Mouse (Mus musculus): Measurements from ENCODE around the gene Fbn1. TPM values are rescaled to one million over a fixed set of nuclear protein-coding genes. Genes with fewer than 3 reads are reported as not detected.

The Fbn1 gene
- polyA plus RNA-seq, 1 experiment = 21.4 TPM

DNA sequence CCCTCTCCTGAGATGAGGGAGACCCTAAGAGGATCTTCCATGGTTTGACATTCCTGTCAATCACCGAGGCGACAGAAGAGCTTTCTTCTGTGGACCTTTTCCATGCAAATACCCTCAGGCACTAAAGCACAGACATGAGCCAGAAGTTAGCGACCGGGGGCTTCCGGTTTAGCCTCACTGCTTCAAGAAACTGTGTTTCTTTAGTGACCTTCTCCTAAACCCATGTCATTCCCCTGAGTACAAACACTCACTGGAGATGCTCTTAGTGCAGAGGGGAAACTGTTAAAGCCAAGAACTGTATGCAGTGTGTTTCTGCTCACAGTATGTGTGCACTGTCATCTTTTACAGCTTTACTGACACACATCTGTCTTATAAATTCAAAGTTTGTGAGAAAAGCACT, 131.9 kb downstream of the Fbn1 start:
- Histone ChIP-seq H3K4me1 (ENCODE audit: control insufficient read depth, insufficient read depth, insufficient read length, low read length) (no peaks in the 10 kb centered on the region), H3K27ac (replicated peaks; ENCODE audit: low read depth, low read length) (no peak overlapping the region), H3K4me3 (ENCODE audit: insufficient read depth, low read depth, low read length) (no peak overlapping the region)

DNA sequence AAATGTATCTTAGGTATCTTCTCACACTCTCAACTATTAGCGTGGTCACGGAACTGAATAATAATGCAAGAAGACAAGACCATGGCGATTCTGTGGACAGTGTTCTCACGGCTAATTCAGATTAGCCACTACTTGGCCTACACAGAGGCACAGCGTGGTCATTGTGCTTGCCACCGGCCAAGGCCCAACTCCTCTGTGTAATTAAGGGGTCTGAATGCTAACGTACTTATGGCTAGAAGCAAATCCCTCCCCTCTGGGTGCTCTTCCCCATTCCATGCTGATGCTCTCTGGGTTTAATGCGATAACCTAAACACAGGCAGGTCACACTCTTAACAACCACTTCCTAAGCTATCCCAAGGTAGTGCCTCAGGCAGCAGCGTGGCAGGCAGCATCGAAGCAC, 132.5 kb downstream of the Fbn1 start:
- Histone ChIP-seq H3K27ac (replicated peaks; ENCODE audit: low read depth, low read length) (no peak overlapping the region), H3K4me3 (ENCODE audit: insufficient read depth, low read depth, low read length) (no peak overlapping the region), H3K4me1 (ENCODE audit: control insufficient read depth, insufficient read depth, insufficient read length, low read length) (no peaks in the 10 kb centered on the region)

DNA sequence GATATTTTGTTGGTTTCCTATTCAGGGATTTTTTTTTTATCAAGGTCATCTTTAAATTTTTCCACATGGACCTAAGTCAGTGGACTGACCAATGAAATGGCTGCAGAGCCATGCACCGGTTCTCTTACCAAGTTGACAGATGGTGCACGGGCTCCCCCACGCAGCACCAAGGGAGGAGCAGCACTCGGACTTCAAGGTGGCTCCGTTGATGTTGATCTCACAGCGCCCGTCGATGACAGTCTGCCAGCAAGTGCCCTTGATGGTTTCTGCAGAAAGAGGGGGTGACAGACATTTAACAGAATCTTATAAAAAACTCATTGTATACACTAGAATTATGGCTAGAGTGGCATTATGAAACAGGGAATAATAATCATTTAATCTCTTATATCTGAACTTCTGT, 138.1 kb downstream of the Fbn1 start:
- Histone ChIP-seq H3K27ac (replicated peaks; ENCODE audit: low read depth, low read length) (no peak overlapping the region), H3K4me3 (ENCODE audit: insufficient read depth, low read depth, low read length) (no peak overlapping the region), H3K4me1 (ENCODE audit: control insufficient read depth, insufficient read depth, insufficient read length, low read length) (no peaks in the 10 kb centered on the region)

DNA sequence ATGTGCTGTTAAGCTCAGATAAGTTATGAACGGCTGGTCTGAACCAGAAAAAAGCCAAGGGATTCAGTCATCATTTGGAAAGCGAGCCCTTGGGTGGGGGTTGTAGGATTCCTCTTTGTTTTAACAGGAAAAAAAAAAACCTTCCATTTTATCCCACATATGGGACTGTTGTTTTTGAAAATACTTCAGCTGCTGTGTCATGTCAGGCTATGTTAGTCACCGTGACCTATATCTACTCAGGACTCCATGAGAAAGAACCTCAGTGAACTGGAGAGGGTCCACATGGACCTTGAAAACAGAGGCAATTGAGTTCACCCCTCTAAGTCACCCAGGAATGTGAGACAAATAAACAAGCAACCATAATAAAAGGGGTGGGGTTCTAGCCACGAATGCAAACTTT, 139.2 kb downstream of the Fbn1 start:
- no peak overlapping the region for H3K4me3 ChIP-seq (ENCODE audit: insufficient read depth, low read depth, low read length)
- H3K27ac ChIP-seq (replicated peaks; ENCODE audit: low read depth, low read length) = no peak overlapping the region
- no peaks in the 10 kb centered on the region for H3K4me1 ChIP-seq (ENCODE audit: control insufficient read depth, insufficient read depth, insufficient read length, low read length)

DNA sequence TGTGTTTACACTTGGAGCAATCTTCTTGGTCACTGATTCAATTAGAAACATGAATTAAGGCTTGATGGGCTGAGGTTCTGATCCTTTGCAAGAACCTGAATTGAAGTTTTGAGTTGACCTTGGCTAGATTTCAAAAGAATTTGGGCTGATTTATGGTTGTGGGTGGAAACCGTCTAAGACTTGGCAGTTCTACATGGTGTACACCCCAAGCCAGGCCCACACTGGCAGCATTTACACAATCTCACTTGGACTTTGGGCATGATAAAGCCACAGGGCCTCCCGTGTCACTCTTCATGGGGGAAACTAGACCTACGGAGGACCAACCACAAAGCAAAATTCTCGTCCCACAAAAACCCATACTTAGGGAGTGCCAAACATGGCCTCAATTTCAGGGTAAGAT, 146.1 kb downstream of the Fbn1 start:
- Histone ChIP-seq H3K27ac (replicated peaks; ENCODE audit: low read depth, low read length) (no peak overlapping the region), H3K4me3 (ENCODE audit: insufficient read depth, low read depth, low read length) (no peak overlapping the region), H3K4me1 (ENCODE audit: control insufficient read depth, insufficient read depth, insufficient read length, low read length) (no peaks in the 10 kb centered on the region)

DNA sequence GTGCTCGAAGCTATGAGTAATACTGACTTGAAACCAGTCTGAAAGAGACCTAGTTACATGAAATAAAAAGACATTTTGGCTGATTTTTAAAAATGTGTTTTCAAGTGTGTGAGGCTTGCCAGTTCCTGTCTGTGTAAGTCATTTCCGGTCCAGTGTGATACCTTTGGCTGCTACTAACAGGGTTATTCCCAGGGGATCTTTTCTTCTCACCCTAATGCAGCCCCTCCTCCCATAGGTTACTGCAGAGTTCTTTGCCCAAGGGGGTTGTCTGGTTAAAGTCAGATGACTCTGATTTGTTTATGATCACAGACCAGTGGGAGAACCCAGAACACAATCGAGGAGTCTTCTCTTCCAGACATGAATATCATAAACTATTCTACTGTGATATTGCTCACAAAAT, 151.3 kb downstream of the Fbn1 start:
- H3K27ac ChIP-seq (replicated peaks; ENCODE audit: low read depth, low read length) = peak overlapping the region; percentile 32; the same call in 1 of the 2 replicates
- H3K4me1 ChIP-seq (ENCODE audit: control insufficient read depth, insufficient read depth, insufficient read length, low read length) = peaks cover 3% of the 10 kb centered on the region
- no peak overlapping the region for H3K4me3 ChIP-seq (ENCODE audit: insufficient read depth, low read depth, low read length)

DNA sequence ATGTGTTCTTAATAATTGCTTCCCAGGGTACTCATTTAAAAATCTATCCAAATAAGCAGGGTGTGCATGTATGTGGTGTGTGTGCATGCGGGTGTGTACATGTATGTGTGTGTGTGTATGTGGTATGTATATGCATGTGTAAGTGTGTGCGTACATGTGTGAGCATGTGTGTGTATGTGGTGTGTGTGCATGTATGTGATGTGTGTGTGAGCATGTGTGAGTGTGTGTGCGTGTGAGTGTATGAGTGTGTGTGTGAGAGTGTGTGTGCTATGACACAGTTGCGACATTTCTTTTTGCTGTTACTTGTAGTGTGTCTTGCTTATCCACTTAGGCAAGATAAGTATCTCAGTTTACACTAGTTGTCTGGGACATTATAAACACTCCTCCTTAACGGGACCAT, 151.7 kb downstream of the Fbn1 start:
- Histone ChIP-seq H3K4me3 (ENCODE audit: insufficient read depth, low read depth, low read length) (no peak overlapping the region), H3K27ac (replicated peaks; ENCODE audit: low read depth, low read length) (peak overlapping the region; percentile 32), H3K4me1 (ENCODE audit: control insufficient read depth, insufficient read depth, insufficient read length, low read length) (peaks cover 3% of the 10 kb centered on the region)

DNA sequence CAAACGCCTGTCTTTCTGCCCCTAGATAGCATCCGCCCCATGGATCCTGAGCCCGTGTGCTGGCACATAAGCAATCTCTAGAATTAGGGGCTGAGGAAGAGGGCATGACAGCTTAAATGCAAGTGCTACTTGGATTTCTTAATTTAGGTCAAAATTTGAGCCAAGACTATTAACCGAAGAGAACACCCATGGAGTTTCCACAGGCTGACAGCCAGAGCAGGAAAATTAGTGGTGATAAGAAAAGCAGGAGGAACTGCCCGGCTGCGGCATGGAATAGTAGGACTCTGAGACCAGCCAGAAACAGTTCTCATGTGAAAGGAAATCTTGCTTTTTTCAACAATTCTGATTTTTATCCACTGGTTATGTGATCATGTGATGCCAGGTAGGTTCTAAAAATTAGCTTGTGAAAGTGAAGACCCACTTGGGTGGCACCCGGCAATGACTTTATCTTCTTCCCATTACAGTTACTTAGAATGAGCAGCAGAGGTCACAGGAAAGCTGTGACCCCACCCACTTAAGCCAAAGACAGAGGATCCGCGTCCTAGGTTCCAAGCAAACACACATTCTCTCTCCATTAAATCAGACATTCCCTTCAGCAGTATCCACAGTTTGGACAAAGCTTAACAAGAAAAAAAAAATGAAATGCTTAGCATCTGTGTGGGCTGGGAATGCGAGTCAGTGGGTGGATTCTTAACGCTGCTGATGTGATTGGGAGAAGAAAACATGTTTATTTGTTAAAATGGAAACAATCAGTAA, 152.4 kb downstream of the Fbn1 start:
- no peak overlapping the region for H3K4me3 ChIP-seq (ENCODE audit: insufficient read depth, low read depth, low read length)
- 0 out of 2 replicates have a peak overlapping the region, but pooled peaks have one; percentile 6 for H3K27ac ChIP-seq (replicated peaks; ENCODE audit: low read depth, low read length)
- H3K4me1 ChIP-seq (ENCODE audit: control insufficient read depth, insufficient read depth, insufficient read length, low read length) = peaks cover 3% of the 10 kb centered on the region

DNA sequence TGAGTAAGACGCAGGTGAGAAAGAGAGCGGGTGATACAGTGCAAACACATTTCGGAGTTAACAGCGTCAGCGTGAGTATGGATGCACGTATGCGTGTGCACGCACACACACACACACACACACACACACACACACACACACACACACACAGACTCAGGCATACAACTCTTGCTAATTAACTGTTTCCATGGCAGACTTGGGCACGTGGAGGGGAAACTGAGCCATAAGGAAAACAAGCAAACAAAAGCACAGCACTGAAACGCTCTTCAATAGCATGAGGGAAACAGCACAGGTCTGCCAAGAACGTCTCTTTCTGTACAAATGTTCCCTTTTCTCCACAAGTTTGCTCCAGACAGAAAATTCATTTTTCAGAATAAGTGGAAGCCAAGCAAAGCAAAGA, 153.2 kb downstream of the Fbn1 start:
- H3K4me3 ChIP-seq (ENCODE audit: insufficient read depth, low read depth, low read length) = no peak overlapping the region
- H3K4me1 ChIP-seq (ENCODE audit: control insufficient read depth, insufficient read depth, insufficient read length, low read length) = peaks cover 3% of the 10 kb centered on the region
- no peak overlapping the region for H3K27ac ChIP-seq (replicated peaks; ENCODE audit: low read depth, low read length)

DNA sequence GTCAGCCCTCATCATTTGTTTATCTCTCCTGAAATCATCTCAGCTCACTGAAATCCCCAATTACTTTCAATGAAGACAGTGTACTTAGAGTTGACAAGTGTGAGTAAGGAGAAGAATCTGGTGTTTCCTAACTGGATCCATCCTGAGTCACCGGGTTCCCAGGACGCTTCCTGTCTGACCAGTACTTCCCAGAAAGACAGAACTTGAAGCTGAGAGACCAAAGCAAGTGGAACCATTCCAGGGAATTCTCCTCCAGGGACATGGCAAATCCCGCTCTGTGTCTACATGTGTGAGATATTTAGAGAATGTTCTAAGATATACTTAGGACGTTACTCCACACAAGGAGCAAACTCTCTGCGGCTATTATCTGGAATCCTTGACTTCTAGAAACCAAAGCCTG, 158.6 kb downstream of the Fbn1 start:
- Histone ChIP-seq H3K4me3 (ENCODE audit: insufficient read depth, low read depth, low read length) (no peak overlapping the region), H3K27ac (replicated peaks; ENCODE audit: low read depth, low read length) (no peak overlapping the region), H3K4me1 (ENCODE audit: control insufficient read depth, insufficient read depth, insufficient read length, low read length) (no peaks in the 10 kb centered on the region)

DNA sequence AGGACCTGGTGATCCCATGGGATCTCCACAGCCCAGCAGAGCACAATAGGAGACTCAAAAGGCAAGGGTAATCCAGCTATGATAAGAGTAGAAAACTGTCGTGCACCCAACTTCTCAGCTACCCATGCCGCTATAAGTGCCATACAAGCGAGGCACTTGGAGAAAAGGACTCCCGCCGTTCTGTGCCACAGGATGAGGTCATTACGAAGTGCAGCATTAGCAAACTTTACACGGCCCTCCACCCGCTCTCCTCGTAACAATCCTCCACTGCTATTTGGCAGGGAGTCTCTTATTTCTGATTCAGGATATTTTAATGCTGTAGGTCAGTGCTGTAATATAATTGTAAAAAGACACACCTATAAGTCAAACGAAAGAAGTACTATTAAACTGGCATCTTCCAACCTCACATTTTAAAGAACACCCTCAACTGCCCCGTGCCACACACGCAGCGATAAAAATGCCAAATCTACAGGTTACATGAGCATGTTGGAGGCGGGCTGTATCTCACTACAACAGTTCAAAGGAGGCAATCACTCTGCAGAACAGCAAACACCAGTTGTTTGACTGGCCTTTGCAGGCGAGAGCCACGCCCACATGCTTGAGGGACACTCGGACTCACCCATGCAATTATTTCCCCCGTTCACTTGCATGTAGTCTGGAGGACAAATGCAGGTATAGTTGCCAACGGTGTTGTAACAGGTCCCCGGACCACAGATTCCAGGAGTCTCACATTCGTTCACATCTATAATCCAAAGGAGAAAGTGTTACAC, 165.4 kb downstream of the Fbn1 start:
- no peaks in the 10 kb centered on the region for H3K4me1 ChIP-seq (ENCODE audit: control insufficient read depth, insufficient read depth, insufficient read length, low read length)
- no peak overlapping the region for H3K4me3 ChIP-seq (ENCODE audit: insufficient read depth, low read depth, low read length)
- no peak overlapping the region for H3K27ac ChIP-seq (replicated peaks; ENCODE audit: low read depth, low read length)

DNA sequence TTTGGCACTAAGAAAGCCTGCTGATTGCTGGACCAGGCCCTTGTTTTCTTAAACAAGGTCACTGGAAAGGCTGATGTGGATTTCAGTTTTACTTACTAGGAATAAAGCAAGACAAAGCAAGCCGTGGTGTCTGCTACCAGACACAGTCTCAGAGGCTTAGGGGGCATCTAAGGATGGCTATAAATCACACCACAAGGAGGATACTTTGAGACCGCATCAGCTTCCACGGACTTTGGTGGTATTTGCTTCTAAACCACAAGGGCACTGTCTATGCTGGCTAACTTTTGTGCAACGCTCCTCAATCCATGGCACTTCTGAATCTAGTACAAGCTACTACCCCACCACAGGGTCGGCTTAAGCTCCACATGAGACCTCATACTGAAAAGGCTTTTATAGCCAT, 167.4 kb downstream of the Fbn1 start:
- Histone ChIP-seq H3K4me3 (ENCODE audit: insufficient read depth, low read depth, low read length) (no peak overlapping the region), H3K27ac (replicated peaks; ENCODE audit: low read depth, low read length) (no peak overlapping the region), H3K4me1 (ENCODE audit: control insufficient read depth, insufficient read depth, insufficient read length, low read length) (no peaks in the 10 kb centered on the region)

DNA sequence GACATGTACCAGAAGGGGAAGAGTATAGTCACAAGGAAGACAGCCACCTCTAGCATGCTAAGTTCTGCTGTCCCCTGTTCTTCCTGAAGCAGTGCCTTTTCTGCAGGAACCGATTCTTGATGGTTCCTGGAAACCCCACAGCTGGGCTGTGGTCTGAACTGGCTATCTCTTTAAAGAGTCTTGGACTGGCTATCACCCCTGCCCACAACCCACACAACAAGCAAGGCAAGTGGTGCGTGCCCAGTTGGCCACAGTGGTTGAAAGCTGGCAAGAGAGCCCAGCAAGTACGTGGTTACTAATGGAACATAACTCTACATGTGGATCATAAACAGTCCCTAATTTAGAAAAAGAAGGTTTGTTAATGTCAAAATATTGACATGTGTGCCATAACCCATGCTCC, 170.6 kb downstream of the Fbn1 start:
- Histone ChIP-seq H3K4me1 (ENCODE audit: control insufficient read depth, insufficient read depth, insufficient read length, low read length) (no peaks in the 10 kb centered on the region), H3K27ac (replicated peaks; ENCODE audit: low read depth, low read length) (no peak overlapping the region), H3K4me3 (ENCODE audit: insufficient read depth, low read depth, low read length) (no peak overlapping the region)

DNA sequence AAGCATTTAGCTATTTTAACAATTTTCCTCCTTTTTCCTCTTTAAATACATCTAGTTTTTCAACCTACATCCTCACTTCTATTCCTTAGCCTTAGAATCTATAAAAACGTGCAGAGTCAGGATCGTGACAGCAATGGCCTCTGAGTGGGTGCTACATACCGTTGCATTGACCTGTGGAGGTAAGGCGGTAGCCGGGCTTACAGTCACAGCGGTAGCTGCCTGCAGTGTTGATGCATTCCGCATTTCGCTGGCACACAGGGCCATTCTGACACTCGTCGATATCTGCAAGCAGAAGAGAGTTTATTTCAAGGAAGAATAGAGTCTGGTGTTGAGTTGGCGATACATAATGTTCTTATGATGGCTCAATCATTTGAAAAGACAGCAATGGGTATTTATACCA, 172.6 kb downstream of the Fbn1 start:
- Histone ChIP-seq H3K4me1 (ENCODE audit: control insufficient read depth, insufficient read depth, insufficient read length, low read length) (no peaks in the 10 kb centered on the region), H3K27ac (replicated peaks; ENCODE audit: low read depth, low read length) (no peak overlapping the region), H3K4me3 (ENCODE audit: insufficient read depth, low read depth, low read length) (no peak overlapping the region)

DNA sequence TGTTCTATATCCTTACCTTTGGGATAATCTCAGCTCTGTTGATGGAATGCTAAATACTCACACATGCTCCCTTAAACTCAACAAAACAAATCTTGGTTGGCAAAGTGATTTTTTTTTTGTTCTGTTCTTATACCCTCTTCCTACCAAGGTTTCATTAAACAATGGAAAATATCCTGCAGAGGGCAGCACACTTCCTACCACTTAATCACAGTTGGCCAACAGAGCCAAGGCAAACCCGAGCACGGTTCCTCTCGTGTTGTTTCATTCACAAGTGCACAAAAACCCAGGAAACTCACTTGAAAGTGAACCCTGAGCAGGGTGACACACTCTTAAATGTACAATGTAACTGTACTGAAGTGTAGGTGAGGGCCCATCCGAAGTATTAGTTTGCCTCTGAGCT, 173.6 kb downstream of the Fbn1 start:
- H3K4me3 ChIP-seq (ENCODE audit: insufficient read depth, low read depth, low read length) = no peak overlapping the region
- no peaks in the 10 kb centered on the region for H3K4me1 ChIP-seq (ENCODE audit: control insufficient read depth, insufficient read depth, insufficient read length, low read length)

DNA sequence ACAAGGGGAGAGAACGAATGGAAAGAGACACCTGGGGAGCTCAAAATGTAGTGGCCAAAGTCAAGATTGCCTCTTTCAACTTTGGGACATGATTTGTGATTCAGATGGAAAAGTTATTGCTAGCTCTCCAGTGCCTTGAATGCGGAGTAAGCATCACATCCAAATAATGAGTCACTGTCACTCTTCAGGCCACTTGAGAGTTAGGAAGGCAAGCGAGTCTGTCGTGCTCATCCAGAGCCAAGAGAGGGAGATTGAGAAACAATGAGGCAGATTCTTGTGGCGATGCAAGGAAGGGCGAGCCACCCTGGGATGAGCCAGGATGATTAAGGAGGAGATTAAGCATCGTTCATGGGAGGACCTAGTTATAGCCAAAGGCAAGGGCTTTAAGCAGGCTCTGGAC, 176.2 kb downstream of the Fbn1 start:
- no peaks in the 10 kb centered on the region for H3K4me1 ChIP-seq (ENCODE audit: control insufficient read depth, insufficient read depth, insufficient read length, low read length)
- no peak overlapping the region for H3K27ac ChIP-seq (replicated peaks; ENCODE audit: low read depth, low read length)
- H3K4me3 ChIP-seq (ENCODE audit: insufficient read depth, low read depth, low read length) = no peak overlapping the region

More for the DNA sequence above, 173.6 kb downstream of the Fbn1 start:
- H3K27ac ChIP-seq (replicated peaks; ENCODE audit: low read depth, low read length) = no peak overlapping the region

Data from brown adipose tissue, adult 24 weeks (tissue).